Mouse (Mus musculus): Measurements from ENCODE around the gene Cox8a.

Cox8a gene

DNA sequence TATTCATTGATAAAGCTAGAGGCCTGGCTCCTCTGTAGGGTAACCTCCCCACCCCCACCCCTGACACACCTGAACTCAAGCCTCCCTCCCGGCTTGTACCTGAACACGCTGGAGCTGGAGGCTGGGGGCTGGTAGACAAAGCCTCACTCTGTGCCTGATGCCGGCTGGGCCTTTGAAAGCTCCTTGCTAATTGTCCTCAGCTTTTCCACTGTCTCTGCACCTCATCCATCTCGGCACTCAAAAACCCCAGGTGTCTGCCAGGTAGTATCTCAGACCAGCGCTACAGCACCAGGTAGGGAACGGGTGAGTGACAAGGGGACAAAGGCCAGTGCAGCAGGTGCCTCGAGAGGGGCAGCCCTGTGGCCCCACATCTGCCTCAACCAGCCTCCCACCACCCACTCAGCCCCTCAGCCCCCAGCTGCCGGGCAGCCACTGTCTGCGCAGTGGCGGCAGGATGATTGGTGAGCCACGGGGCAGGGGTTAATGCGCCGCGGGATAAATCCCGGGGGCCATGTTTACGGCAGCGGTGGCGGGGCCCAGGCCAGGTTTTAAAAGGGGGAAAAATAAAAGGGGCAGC is 31.6 kb downstream of the Cox8a start:
- no peak for DNase-seq (ENCODE audit: low read depth, low spot score)

DNA sequence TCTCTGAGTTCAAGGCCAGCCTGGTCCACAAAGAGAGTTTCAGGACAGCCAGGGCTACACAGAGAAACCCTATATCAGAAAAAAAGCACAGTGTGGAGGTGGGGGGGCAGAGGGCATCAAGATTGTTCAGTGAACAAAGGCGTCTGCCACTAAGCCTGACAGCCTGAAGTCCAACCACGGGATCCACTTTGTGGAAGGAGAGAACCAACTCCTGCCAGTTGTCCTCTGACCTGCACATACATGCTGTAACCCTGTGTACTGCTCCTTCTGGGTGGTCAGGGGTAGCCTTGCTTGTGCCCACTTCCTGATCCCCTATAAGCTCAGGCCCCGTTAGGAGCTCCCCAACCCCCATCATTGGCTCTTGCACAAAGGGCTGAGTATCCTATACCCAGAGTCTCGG is 32.4 kb downstream of the Cox8a start:
- DNase-seq (ENCODE audit: low read depth, low spot score): no peak

DNA sequence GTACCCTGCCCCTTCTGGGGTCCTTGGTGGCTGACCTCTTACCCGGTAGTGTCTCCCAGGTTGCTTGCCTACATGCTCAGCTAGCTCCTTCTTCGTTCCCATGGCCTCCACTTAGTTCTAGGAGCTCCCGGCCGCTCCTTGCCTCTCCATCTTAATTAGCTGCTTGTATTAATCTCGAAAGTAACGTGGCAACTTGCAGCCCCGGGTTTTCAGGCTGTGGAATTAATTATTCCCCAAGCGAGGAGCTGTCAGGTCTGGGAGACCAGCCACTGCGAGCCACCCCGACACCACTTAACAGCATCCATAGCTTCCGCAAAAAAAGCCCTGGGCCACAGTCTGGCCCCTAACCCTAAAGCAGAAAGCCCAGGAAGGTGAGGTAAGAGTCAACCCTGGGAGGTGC is 34.0 kb downstream of the Cox8a start:
- DNase-seq (ENCODE audit: low read depth, low spot score): no peak

DNA sequence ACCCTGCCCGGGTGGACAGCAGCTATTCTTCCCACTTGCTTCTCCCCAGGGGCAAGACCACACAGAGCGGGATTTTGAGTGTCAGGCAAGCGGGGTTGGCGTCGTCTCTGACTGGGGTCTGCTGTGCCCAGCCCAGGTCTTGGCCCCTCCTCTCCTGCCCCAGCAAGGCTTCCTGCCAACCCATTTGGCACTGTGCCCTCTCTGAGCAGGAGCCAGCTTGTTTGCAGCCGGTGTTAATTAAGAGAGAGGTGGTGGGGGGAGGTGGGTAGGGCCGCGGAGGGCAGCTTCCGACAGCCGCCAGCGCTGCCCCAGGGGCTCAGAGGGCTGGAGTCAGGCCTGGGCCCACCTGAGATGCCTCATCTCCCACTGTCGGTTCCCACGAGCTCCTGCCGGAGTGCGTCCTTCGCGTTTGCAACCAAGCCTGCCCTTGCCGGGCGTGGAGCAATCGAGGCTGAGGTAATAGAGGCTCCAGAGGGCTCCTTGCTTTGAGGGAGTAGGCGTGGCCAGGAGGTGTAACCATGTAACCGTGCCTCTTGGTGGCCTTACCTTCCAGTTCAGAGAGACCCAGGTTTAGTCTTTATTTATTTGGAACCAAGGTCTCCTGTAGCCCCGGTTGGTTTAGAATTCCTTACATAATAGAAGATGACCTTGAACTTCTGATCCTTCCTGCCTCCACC is 35.0 kb downstream of the Cox8a start:
- DNase-seq (ENCODE audit: low read depth, low spot score): no peak

DNA sequence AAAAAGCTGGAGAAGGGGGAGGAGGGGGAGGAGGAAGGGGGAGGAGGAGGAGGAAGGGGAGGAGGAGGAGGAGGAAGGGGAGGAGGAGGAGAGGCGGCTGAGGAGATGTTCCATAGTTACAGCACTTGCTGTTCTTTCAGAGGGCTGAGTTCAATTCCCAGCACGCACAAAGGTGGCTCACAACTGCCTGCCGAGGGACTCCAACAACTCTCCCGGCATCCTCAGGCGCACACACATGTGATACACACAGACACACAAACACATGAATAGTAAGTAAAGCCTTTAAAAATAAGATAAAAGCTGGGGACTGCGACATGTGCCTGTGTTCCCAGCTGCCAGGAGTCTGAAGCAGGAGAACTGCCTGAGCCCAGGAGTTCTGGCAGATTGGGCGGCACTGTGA is 35.9 kb downstream of the Cox8a start:
- no peak for DNase-seq (ENCODE audit: low read depth, low spot score)

DNA sequence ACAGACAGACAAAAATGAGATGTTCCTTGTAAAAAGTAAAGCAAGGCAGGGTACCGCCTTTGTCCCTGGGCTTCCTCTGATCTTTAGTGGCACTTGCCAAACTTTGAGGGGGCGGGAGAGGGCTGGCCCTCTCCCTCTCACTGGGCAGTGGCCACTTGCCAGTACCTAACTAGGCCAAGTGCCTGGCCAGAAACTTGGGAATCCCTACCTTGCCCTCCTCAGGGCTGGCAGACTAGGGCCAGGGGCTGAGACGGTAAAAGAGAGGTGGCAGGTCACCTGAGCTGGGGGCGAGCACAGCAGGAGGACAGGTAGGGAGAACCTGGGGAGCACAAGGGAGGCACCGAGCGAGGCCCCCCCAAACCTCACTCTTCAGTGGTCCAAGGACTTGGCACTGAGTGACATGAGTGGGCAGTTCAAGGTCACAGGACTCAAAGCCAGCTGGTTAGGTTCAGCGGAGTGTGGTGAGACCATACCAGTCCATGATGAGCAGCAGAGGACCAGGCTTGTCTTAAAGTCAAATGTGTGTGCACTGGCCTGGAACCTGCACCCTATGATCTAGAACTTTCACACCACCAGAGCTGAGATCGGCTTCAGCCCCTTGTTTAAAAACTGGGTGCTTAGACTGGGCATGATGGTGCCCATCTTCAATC is 36.5 kb downstream of the Cox8a start:
- no peak for DNase-seq (ENCODE audit: low read depth, low spot score)

DNA sequence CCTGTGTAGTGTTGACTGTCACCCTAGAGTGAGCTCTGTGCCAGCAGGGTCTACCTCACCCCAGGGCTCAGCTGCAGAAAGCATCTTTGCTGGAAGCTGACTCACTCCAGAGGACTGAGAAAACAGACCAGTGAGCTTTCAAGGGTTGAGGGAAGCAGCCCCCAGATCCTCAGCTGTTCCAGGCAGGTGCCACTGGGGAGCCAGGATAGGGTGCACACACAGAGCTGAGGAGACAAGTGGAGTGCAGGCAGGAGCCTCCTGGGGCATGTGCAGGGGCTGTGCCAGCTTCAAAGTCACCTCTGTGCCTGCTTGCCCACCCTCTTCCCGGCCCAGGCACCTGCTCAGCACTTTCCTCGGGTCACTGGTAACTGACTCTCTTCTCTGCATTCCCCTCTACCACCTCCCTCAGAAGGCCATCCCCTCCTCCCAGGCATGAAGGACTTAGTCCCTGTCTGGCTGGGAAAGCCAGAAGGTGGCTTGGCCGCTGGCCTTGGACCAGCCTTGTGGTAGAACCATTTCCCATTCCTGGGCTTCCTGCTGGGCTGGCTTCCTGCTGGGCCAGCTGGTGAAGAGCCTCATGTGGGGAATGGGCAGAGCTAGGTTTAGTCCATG is 38.5 kb downstream of the Cox8a start:
- no peak for DNase-seq (ENCODE audit: low read depth, low spot score)

DNA sequence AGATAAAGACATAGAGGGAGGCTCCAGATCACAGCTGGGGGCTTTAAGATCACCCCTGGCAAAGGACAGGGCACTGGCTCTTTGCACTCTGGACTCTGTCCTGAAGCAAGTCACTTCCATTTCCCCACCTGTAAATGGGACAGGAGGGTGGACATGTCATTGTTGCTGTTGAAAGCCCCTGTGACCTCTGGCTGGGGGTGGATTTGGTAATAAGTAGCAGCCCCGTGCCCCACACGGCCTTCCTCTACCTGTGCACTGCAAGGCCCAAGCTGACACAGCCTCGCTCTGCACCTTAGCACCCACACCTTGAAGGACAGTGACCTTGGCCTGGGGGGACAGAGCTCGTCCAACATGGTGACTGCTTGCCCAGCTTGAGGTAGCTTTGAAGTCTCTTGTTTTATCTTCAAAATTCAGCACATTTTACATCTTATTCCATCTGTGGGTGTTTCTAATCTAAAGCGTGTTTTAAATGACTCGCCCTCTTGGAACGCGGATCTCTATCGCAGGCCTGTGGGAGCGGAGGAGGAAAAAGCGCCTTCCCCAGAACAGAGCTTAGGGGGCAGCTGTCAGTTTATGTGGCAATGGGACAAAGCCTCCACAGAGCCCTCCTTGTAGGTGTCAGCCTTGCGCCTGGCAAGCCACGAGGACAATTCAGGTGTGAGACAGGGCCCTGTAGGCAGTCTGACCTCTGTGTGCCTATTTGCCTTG is 39.5 kb downstream of the Cox8a start:
- DNase-seq (ENCODE audit: low read depth, low spot score): no peak

DNA sequence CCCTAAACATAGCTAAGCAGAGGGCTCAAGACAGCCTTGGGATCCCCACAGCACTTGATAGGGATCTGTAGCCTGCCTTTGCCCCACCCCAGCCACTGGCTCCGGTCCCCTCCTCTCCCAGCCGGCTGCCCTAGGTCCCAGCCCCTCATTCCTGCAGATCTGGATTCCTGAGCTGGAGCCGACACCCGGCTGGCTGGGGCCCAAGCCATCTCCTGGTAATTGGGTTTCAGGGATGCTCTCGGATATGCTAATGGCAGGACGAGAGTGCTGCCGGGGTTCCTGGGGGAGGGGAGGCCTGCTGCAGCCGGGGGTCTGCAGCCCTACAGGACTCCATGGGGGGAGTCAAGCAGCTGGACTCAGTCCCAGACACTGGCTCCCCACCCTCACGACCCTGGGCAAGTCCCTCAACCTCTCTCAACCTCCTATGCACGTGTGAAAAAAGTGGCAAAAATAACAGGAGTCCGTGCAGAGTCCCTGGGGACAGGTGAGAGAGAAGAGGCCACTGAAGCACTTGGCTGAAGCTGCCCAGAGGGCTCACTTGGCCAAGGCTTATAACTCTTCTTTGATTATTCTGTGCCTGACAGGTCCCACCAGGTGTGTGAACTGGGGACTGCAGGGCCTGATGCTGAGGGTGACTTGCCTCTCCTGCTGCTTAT is 41.2 kb downstream of the Cox8a start:
- no peak for DNase-seq (ENCODE audit: low read depth, low spot score)

DNA sequence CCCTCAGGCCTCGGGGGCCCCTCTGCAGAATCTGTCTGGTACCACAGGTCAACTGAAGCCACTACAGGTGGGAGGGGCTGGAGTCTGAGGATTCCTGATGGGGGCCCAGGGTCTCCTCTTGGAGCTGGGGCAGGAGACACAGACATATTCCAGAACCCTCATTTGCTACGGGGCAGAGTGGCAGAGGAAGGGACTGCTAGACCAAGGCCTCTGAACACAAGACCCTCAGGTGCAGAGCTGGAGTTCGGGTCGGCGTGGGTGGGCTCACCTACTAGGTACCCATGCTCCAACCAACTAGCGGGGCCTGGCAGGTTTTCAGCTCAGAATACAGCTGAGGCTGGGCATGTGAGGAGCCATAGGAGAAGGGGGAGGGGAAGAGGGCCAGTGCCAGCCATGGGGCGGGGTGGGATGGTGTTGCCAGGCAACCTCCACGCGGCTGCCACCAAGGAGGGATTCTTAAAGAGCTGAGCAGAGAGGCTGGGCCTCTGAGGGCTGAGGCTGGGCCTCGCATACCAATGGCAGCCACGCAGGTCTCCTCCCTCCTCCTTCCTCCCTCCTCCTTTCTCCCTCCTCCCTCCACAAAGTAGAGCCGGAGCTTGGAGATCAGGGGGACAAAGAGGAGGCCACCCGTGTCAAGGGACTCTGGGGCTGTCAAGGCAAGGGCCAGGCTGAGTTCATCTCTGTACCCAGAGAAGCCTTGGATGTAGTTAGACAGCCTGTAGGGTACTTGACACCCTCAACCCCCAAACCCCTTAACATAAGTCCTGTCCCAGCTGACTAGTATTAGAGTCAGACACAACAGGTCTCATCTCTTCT is 45.2 kb downstream of the Cox8a start:
- DNase-seq (ENCODE audit: low read depth, low spot score): no peak

DNA sequence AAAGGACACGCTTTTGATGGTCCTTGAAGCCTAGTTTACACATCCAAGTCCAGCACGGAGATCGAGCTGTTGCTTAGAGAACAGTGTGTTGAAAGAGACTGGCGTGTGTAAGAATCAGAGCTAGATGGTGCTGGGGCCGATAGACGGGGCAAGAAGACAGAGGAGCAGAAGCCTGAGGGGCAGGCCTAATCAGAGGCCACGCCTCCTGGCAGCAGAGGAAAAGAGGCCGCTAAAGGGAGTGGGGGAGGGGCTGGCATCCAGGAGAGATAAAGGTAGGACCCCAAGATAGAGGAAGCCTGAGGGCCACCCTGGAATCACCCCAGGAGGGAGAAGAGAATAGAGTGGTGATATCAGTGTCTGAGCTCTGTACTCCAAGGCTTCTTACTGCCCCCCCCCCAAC is 46.0 kb downstream of the Cox8a start:
- no peak for DNase-seq (ENCODE audit: low read depth, low spot score)

DNA sequence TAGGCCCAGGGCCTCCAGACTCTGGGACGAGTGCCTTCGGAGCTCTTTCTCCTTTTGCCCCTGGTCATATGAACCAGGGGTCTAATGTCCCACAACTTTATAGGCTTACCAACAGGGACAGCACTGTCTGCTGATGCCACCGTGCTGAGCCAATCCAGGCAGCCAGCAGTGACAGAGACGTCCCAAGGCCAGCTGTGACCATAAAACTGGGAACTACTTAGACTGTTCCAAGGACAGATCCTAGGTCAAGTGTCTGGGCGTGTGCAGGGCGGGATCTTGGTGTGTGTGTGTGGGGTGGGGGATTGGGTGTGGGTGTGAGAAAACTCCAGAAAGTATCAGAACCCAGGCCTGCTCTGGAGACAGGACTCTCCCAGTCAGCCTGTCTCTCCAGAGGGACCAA is 46.5 kb downstream of the Cox8a start:
- no peak for DNase-seq (ENCODE audit: low read depth, low spot score)

DNA sequence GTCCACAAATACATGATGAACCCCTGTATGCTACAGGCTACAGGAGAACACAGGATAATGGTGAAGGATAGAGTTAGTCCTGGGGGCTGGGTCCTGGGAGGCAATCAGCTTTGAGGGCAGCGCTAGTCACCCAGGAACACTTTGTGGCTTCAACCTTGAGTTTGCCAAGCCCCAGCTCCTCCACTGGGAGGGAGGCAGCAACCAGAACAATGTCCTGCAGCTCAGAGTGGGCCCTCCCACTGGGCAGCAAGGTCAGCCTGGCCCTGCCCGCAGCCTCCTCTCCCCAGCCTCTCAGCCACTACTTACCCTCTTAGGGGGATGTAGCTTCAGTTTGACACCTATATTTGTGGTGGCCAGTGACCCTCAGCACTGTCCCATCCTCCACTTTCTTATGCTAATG is 49.0 kb downstream of the Cox8a start:
- DNase-seq (ENCODE audit: low read depth, low spot score): no peak

DNA sequence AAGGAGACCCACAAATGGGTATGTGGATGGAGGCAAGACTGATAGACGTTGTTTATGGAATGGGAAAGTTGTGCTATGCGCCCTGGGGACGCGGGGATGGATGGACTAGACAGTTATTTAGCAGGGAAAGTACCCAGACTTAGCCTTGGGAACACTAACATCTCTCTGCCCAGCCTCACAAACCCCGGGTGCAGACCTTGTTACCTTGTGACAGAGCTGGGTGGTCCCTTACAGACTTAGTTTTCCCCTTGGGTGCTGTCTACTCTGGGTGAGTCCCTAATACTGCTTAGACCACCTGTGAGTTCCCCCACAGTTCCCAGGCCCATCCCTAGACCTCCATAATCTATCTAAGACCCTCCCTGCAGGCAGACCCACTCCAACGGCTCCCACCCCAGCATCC is 50.6 kb downstream of the Cox8a start:
- no peak for DNase-seq (ENCODE audit: low read depth, low spot score)

DNA sequence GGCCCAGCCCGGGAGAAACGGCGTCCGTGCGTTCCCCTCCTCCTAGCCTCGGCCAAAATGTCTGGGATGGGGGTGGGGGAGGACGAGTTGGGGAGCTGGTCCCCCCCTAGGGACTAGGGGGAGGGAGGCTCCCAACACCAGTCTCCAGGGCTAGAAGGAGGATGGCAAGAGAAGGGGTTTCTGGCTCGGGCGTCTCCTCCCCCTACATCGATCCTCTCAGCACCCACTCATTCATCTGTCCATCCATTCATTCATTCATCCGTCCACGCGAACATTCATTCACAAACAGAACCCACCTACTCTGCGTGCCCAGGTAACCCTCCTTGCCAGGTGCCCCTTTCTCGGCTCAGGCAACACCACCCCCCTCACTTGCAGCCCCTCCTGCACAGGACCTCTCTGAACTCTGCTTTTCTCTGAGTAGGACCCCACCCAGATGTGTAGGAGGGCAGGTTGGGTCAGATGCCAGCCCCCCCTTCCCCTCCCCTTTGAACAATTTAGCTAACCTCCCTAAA is 51.2 kb downstream of the Cox8a start:
- DNase-seq (ENCODE audit: low read depth, low spot score): no peak

DNA sequence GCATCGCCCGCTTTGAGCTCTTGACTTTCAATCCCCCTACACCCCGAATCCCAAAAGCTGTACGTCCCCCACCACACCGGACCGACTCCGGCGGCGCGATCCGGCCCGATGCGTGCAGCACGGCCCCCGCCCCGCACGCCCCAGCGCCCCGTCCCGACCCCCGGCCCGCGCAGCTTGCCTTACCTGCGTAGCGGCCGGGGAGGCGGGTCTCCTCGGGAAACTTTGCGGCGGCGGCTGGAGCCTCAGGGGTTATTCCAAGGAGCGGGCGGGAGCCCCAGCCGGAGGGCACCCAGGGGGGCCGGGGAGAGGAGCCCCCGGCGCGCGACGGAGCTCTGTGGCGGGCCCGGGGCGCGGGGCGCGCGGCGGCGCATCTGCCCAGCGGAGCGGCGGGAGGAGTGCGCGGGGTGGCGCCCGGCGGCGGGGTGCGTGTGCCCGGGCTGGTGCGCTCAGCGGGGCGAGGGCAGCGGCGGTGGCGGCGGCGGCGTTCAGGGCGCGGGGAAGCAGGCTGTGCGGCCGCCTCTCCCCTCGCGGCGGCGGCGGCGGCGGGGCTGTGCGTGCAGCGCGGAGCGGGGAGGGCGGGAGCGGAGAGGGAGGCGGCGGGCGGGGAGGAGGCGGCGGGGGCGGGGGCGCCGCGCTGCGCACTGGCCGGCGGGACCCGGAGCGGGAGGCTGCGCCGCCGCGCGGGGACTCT is 51.8 kb downstream of the Cox8a start:
- no peak for DNase-seq (ENCODE audit: low read depth, low spot score)

Data from WW6 (cell line).